Mouse (Mus musculus): Measurements from ENCODE around the gene Parn.

Parn gene

GRCm38 (mm10) chr16:13628345-13628744 lies 39.6 kb downstream of the Parn start:
- DNase-seq (ENCODE audit: low read depth, low spot score), result peak; percentile 70

GRCm38 (mm10) chr16:13621745-13622507 lies 46.0 kb downstream of the Parn start:
- DNase-seq (ENCODE audit: low read depth, low spot score), result no peak

- no peak for DNase-seq (ENCODE audit: low read depth, low spot score)
Measured at GRCm38 (mm10) chr16:13620194-13620593, 47.8 kb downstream of the Parn start.

- DNase-seq (ENCODE audit: low read depth, low spot score), result no peak
Measured at GRCm38 (mm10) chr16:13615276-13615675, 52.7 kb downstream of the Parn start.

GRCm38 (mm10) chr16:13612571-13612970 lies 55.4 kb downstream of the Parn start:
- peak; percentile 68 for DNase-seq (ENCODE audit: low read depth, low spot score)

GRCm38 (mm10) chr16:13612058-13612457 lies 55.9 kb downstream of the Parn start:
- no peak for DNase-seq (ENCODE audit: low read depth, low spot score)

GRCm38 (mm10) chr16:13611399-13611798 lies 56.6 kb downstream of the Parn start:
- no peak for DNase-seq (ENCODE audit: low read depth, low spot score)

- no peak for DNase-seq (ENCODE audit: low read depth, low spot score)
Measured at GRCm38 (mm10) chr16:13610951-13611381, 57.0 kb downstream of the Parn start.

- no peak for DNase-seq (ENCODE audit: low read depth, low spot score)
Measured at GRCm38 (mm10) chr16:13608705-13609085, 59.3 kb downstream of the Parn start.

GRCm38 (mm10) chr16:13607987-13608704 lies 59.8 kb downstream of the Parn start:
- no peak for DNase-seq (ENCODE audit: low read depth, low spot score)

GRCm38 (mm10) chr16:13602779-13603178 lies 65.2 kb downstream of the Parn start:
- no peak for DNase-seq (ENCODE audit: low read depth, low spot score)

GRCm38 (mm10) chr16:13589049-13589408 lies 78.9 kb downstream of the Parn start:
- no peak for DNase-seq (ENCODE audit: low read depth, low spot score)

GRCm38 (mm10) chr16:13588182-13589048 lies 79.6 kb downstream of the Parn start:
- DNase-seq (ENCODE audit: low read depth, low spot score), result peak; percentile 27

- no peak for DNase-seq (ENCODE audit: low read depth, low spot score)
Measured at GRCm38 (mm10) chr16:13585234-13585633, 82.7 kb downstream of the Parn start.

- peak; percentile 42 for DNase-seq (ENCODE audit: low read depth, low spot score)
Measured at GRCm38 (mm10) chr16:13580784-13581183, 87.2 kb downstream of the Parn start.

- DNase-seq (ENCODE audit: low read depth, low spot score), result no peak
Measured at GRCm38 (mm10) chr16:13580016-13580415, 88.0 kb downstream of the Parn start.

- DNase-seq (ENCODE audit: low read depth, low spot score), result no peak
Measured at GRCm38 (mm10) chr16:13575306-13575705, 92.7 kb downstream of the Parn start.

- no peak for DNase-seq (ENCODE audit: low read depth, low spot score)
Measured at GRCm38 (mm10) chr16:13568280-13568679, 99.7 kb downstream of the Parn start.

- DNase-seq (ENCODE audit: low read depth, low spot score), result no peak
Measured at GRCm38 (mm10) chr16:13567614-13568013, 100.4 kb downstream of the Parn start.

GRCm38 (mm10) chr16:13566351-13566750 lies 101.6 kb downstream of the Parn start:
- no peak for DNase-seq (ENCODE audit: low read depth, low spot score)

GRCm38 (mm10) chr16:13565291-13565690 lies 102.7 kb downstream of the Parn start:
- no peak for DNase-seq (ENCODE audit: low read depth, low spot score)

GRCm38 (mm10) chr16:13557784-13558183 lies 110.2 kb downstream of the Parn start:
- DNase-seq (ENCODE audit: low read depth, low spot score), result no peak

All from R1 (cell line).